Mouse (Mus musculus) natural killer cell, adult 2 months (primary cell): ENCODE results near the gene Cep70.

ENCODE experiments used
- DNase-seq, 2 experiments: peaks; one replicate each; pipeline ENCODE4 v3.0.0; 2022; ENCODE audit warnings: low spot score in 2 of 2

The Cep70 gene

GRCm38 (mm10) chr9:99243190-99243894 lies at the start of gene Cep70:
Gene Cep70, plus strand, starts transcription at chr9:99243367.
- peak; percentile 93 to 95 for DNase-seq

- DNase-seq: no peak
These were observed 30.5 kb upstream of the Cep70 start for GRCm38 (mm10) chr9:99212643-99213042.

GRCm38 (mm10) chr9:99216182-99216581 lies 27.0 kb upstream of the Cep70 start:
- DNase-seq: no peak

- peak in 1 of 2 experiments; percentile 2 for DNase-seq
These were observed 25.0 kb upstream of the Cep70 start for GRCm38 (mm10) chr9:99217999-99218719.

- DNase-seq: no peak
These were observed 21.5 kb upstream of the Cep70 start for GRCm38 (mm10) chr9:99221636-99222035.

- DNase-seq: no peak
These were observed 18.6 kb upstream of the Cep70 start for GRCm38 (mm10) chr9:99224583-99224982.

- DNase-seq: no peak
These were observed 13.7 kb upstream of the Cep70 start for GRCm38 (mm10) chr9:99229450-99229849.

GRCm38 (mm10) chr9:99237139-99237538 lies 6.0 kb upstream of the Cep70 start, which contains the start of gene Faiml:
Gene Faiml, minus strand, starts transcription at chr9:99237239.
- DNase-seq: no peak

- no peak for DNase-seq
These were observed 4.9 kb upstream of the Cep70 start for GRCm38 (mm10) chr9:99238276-99238675.

- no peak for DNase-seq
These were observed 3.9 kb upstream of the Cep70 start for GRCm38 (mm10) chr9:99239256-99239655.

- peak in 1 of 2 experiments; percentile 2 for DNase-seq
These were observed 2.6 kb upstream of the Cep70 start for GRCm38 (mm10) chr9:99240571-99240970.

- DNase-seq: peak in 1 of 2 experiments; percentile 18
These were observed 1.1 kb upstream of the Cep70 start for GRCm38 (mm10) chr9:99242035-99242434.

GRCm38 (mm10) chr9:99242533-99243189 lies 506 bp upstream of the Cep70 start:
- no peak for DNase-seq

- no peak for DNase-seq
These were observed 727 bp downstream of the Cep70 start for GRCm38 (mm10) chr9:99243895-99244293.

- DNase-seq: no peak
These were observed 5.1 kb downstream of the Cep70 start for GRCm38 (mm10) chr9:99248304-99248703.

GRCm38 (mm10) chr9:99248906-99249305 lies 5.7 kb downstream of the Cep70 start:
- DNase-seq: no peak

GRCm38 (mm10) chr9:99253861-99254260 lies 10.7 kb downstream of the Cep70 start:
- DNase-seq: no peak

GRCm38 (mm10) chr9:99256206-99256605 lies 13.0 kb downstream of the Cep70 start:
- DNase-seq: no peak

- no peak for DNase-seq
These were observed 13.7 kb downstream of the Cep70 start for GRCm38 (mm10) chr9:99256821-99257220.

- no peak for DNase-seq
These were observed 15.7 kb downstream of the Cep70 start for GRCm38 (mm10) chr9:99258891-99259290.

- DNase-seq: no peak
These were observed 61.1 kb downstream of the Cep70 start for GRCm38 (mm10) chr9:99304296-99304695.

- DNase-seq: no peak
These were observed 63.1 kb downstream of the Cep70 start for GRCm38 (mm10) chr9:99306226-99306625.
